Mouse (Mus musculus): ENCODE results near the gene Sirt5. TPM values are rescaled to one million over a fixed set of nuclear protein-coding genes. Genes with fewer than 3 reads are reported as not detected.

The Sirt5 gene
- polyA plus RNA-seq, 1 experiment, result 9.7 TPM

DNA sequence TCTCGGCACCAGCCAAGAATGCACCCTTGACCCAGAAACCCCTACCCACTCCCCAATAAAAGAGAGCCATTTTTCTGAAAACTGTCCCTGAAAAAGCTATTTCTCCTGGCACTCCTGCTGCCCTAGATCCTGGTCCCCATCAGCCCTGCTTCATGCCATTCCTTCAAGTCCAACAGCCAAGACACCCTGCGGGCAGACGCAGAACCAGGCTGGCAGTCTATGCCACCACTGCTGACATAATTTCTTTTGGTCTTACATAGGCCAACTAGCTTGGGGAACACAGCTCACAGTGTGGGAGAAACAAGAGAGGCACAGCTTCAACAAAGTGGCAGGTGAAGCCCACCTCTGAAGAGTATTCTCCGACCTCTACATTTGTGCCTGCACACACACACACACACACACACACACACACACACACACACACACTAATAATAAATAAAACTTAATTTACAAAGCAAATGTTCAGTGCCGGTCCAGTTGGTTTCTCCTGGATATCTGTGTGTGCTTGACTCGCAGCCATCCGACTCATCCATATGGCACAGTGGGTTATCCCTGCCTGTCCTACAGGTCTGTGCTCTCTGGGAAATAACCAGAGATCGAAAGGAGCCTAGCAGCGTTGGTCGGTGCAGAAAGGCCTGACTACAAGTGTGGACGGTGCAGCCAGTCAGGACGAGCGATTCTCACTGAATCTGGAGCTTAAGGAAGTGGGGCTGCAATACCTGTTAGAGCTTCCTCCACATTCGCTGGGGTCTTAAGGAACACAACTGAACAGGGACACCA, 8.8 kb upstream of the Sirt5 start:
- no peak for TF ChIP-seq POLR2A (IDR thresholded peaks at IDR 0.05; ENCODE audit: borderline replicate concordance, control insufficient read depth, low read depth, low read length)
- no peak for TF ChIP-seq CTCF (IDR thresholded peaks at IDR 0.05; ENCODE audit: control insufficient read depth, insufficient read depth, low read length)
- H3K4me1 ChIP-seq (ENCODE audit: control insufficient read depth, insufficient read depth, low read length), result no peaks in the 10 kb centered on the region
- H3K27ac ChIP-seq (ENCODE audit: control insufficient read depth, insufficient read depth, low read depth, low read length, poor library complexity), result no peak overlapping the region
- no peak overlapping the region for H3K4me3 ChIP-seq (replicated peaks; ENCODE audit: control insufficient read depth, low read depth, low read length)
- 83% methylated on average over 14 of the region's 14 CpGs for WGBS

DNA sequence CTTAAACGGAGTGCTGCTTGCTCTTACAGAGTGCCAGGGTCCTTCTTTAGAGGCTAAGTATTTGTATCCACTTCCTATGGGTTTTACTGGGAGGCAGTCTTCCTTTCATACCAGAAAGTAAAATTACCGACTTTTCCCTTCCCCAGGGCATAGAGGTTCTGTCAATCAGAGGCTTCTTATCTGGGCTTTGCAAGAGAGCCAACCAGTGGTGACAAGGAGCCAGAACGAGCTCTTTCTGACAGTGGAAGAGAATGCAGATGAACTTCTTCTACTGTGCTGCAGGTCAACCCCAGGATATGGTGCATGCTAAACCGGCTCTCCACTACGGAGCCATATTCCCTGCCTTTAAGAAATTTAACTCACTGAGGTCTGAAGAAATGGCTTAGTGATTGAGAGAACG, 4.8 kb upstream of the Sirt5 start:
- no peak for TF ChIP-seq POLR2A (IDR thresholded peaks at IDR 0.05; ENCODE audit: borderline replicate concordance, control insufficient read depth, low read depth, low read length)
- no peak for TF ChIP-seq CTCF (IDR thresholded peaks at IDR 0.05; ENCODE audit: control insufficient read depth, insufficient read depth, low read length)
- H3K4me3 ChIP-seq (replicated peaks; ENCODE audit: control insufficient read depth, low read depth, low read length), result no peak overlapping the region
- 67% methylated on average over 6 of the region's 6 CpGs for whole genome bisulfite sequencing
- no peak overlapping the region for H3K27ac ChIP-seq (ENCODE audit: control insufficient read depth, insufficient read depth, low read depth, low read length, poor library complexity)
- no peaks in the 10 kb centered on the region; the same call in 1 of the 2 replicates for H3K4me1 ChIP-seq (ENCODE audit: control insufficient read depth, insufficient read depth, low read length)

DNA sequence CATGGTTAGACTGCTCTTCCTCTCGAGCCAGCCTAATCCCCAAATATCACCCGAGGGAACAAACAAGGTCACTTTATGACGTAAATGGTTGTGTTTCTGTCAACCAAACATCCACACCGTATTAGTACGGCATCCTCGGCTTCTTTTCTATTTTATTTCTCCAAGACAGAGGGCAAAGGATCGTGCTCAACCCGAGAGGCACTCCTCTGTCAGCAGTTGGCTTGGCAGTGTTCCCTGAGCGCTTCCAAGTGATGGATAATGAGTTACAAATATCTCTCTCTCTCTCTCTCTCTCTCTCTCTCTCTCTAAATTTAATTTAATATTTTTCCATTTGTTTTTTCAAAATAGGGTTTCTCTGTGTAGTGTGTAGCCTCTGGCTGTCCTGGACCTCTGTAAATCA, 2.9 kb upstream of the Sirt5 start:
- 83% methylated on average over 9 of the region's 9 CpGs for WGBS
- H3K4me3 ChIP-seq (replicated peaks; ENCODE audit: control insufficient read depth, low read depth, low read length), result no peak overlapping the region
- H3K27ac ChIP-seq (ENCODE audit: control insufficient read depth, insufficient read depth, low read depth, low read length, poor library complexity), result no peak overlapping the region
- no peaks in the 10 kb centered on the region; the same call in 1 of the 2 replicates for H3K4me1 ChIP-seq (ENCODE audit: control insufficient read depth, insufficient read depth, low read length)
- TF ChIP-seq POLR2A (IDR thresholded peaks at IDR 0.05; ENCODE audit: borderline replicate concordance, control insufficient read depth, low read depth, low read length) (no peak), CTCF (IDR thresholded peaks at IDR 0.05; ENCODE audit: control insufficient read depth, insufficient read depth, low read length) (no peak)

DNA sequence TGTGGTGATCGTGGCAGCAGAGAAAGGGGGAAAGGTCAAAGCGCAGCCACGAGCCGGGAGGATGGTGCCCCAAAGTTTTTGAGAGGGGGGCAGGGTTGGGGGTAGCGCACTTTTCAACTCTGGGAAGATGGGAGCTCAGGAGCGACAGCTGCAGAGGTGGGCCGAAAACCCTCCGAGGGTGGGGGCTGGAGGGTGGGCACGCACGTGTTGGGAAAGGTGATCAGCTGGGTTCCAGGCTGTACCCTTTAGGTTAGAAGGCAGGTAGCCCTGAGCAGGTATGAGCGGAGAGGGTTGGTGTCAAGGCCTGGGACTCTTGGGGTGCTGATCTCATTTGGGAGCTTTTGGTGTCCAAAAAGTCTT, 509 bp downstream of the Sirt5 start:
- Histone ChIP-seq H3K4me1 (ENCODE audit: control insufficient read depth, insufficient read depth, low read length) (no peaks in the 10 kb centered on the region; the same call in 1 of the 2 replicates), H3K27ac (ENCODE audit: control insufficient read depth, insufficient read depth, low read depth, low read length, poor library complexity) (no peak overlapping the region), H3K4me3 (replicated peaks; ENCODE audit: control insufficient read depth, low read depth, low read length) (peak overlapping the region; percentile 89)
- WGBS, result 8% methylated on average over 11 of the region's 11 CpGs
- no peak for TF ChIP-seq POLR2A (IDR thresholded peaks at IDR 0.05; ENCODE audit: borderline replicate concordance, control insufficient read depth, low read depth, low read length)
- TF ChIP-seq CTCF (IDR thresholded peaks at IDR 0.05; ENCODE audit: control insufficient read depth, insufficient read depth, low read length), result no peak

DNA sequence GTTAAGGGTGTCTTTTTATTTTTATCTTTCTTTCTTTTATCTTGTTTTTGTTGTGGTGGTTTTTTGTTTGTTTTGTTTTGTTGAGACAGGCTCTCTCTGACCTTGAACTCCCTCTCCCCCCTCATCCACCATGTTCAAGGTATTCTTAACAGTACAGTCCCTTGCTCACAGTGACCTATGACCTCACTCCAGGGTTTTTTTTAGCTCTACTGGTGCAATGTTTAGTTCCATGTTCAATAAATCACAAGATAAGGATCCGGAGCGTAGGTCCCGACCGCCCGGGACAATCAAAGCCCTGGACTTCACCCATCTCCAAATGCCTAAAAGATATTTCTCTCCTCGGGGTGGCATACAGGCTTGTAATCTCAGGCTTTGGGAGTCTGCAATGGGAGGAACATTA, 4.8 kb downstream of the Sirt5 start:
- H3K4me1 ChIP-seq (ENCODE audit: control insufficient read depth, insufficient read depth, low read length), result no peaks in the 10 kb centered on the region; the same call in 1 of the 2 replicates
- WGBS, result 90% methylated on average over 6 of the region's 6 CpGs
- TF ChIP-seq CTCF (IDR thresholded peaks at IDR 0.05; ENCODE audit: control insufficient read depth, insufficient read depth, low read length), result no peak
- TF ChIP-seq POLR2A (IDR thresholded peaks at IDR 0.05; ENCODE audit: borderline replicate concordance, control insufficient read depth, low read depth, low read length), result no peak
- H3K27ac ChIP-seq (ENCODE audit: control insufficient read depth, insufficient read depth, low read depth, low read length, poor library complexity), result no peak overlapping the region
- no peak overlapping the region for H3K4me3 ChIP-seq (replicated peaks; ENCODE audit: control insufficient read depth, low read depth, low read length)

DNA sequence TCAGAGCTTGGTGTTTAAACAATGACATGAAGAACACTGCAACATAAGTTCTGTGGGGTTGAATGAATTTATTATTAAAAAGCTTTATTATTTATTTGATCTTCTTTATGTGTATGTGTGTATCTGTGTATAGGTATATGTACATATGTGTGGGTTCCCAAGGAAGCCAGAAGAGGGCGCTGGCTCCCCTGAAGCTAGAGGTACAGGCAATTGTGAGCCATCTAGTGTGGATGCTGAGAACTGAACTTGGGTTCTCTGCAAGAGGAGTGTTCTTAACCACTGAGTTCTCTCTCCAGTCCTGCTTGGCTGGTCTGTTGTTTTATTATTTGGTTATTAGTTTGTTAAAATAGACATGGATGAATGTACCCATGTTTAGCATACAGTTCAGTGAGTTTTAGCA, 7.6 kb downstream of the Sirt5 start:
- WGBS, result 94% methylated on average over 1 of the region's 1 CpGs
- no peak overlapping the region for H3K4me3 ChIP-seq (replicated peaks; ENCODE audit: control insufficient read depth, low read depth, low read length)
- no peak overlapping the region for H3K27ac ChIP-seq (ENCODE audit: control insufficient read depth, insufficient read depth, low read depth, low read length, poor library complexity)
- H3K4me1 ChIP-seq (ENCODE audit: control insufficient read depth, insufficient read depth, low read length), result no peaks in the 10 kb centered on the region
- TF ChIP-seq POLR2A (IDR thresholded peaks at IDR 0.05; ENCODE audit: borderline replicate concordance, control insufficient read depth, low read depth, low read length), result no peak
- TF ChIP-seq CTCF (IDR thresholded peaks at IDR 0.05; ENCODE audit: control insufficient read depth, insufficient read depth, low read length), result no peak

DNA sequence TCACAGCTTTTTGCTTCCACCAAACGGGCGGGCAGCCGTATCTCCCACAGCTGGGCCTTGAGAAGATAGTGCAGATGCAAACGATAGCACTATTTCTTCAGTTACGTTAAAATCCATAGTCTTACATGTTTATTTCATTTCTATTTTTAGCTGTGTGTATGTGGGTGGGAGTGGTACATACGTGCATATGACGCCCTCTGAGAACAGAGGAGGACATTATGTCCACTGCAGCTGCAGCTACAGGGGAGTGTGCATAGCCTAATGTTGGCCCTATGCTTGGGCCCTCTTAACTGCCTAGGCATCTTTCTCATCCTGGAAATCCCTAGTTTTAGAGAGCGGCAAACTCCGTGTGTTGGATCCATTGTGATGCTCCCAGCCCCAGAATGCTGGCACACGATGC, 8.9 kb downstream of the Sirt5 start:
- Histone ChIP-seq H3K27ac (ENCODE audit: control insufficient read depth, insufficient read depth, low read depth, low read length, poor library complexity) (no peak overlapping the region), H3K4me3 (replicated peaks; ENCODE audit: control insufficient read depth, low read depth, low read length) (no peak overlapping the region), H3K4me1 (ENCODE audit: control insufficient read depth, insufficient read depth, low read length) (no peaks in the 10 kb centered on the region)
- no peak for TF ChIP-seq CTCF (IDR thresholded peaks at IDR 0.05; ENCODE audit: control insufficient read depth, insufficient read depth, low read length)
- no peak for TF ChIP-seq POLR2A (IDR thresholded peaks at IDR 0.05; ENCODE audit: borderline replicate concordance, control insufficient read depth, low read depth, low read length)
- 85% methylated on average over 10 of the region's 10 CpGs for WGBS

DNA sequence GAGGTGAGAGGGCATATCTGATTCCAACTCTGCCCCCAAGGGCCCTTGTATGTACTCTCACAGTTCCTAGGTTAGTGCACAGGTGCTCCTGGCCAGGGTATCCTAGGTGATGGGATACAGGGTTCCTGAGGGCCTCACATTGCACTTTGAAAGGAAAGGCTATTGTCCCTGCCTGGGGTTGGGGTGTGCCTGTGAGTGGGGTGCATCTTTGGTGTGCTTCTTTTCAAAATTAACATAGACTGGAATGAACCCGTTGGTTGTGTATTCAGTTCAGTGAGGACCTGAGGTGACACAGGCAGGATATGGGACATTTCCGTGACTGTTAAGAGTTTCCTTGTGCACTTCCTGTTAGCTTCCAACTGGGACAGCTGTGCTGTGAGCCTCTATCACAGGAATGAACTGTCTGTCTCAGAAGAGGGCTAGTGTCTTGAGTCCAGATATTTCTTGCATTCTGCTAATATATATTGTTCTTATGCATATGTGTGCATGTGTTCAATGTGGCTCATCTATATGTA, 9.7 kb downstream of the Sirt5 start:
- no peak for TF ChIP-seq CTCF (IDR thresholded peaks at IDR 0.05; ENCODE audit: control insufficient read depth, insufficient read depth, low read length)
- no peak for TF ChIP-seq POLR2A (IDR thresholded peaks at IDR 0.05; ENCODE audit: borderline replicate concordance, control insufficient read depth, low read depth, low read length)
- Histone ChIP-seq H3K4me3 (replicated peaks; ENCODE audit: control insufficient read depth, low read depth, low read length) (no peak overlapping the region), H3K27ac (ENCODE audit: control insufficient read depth, insufficient read depth, low read depth, low read length, poor library complexity) (no peak overlapping the region), H3K4me1 (ENCODE audit: control insufficient read depth, insufficient read depth, low read length) (no peaks in the 10 kb centered on the region)
- 46% methylated on average over 2 of the region's 2 CpGs for WGBS
